Mouse (Mus musculus) layer of hippocampus, adult 2 months (tissue): ENCODE data around the gene Card6. TPM values are rescaled to one million over a fixed set of nuclear protein-coding genes. Genes with fewer than 3 reads are reported as not detected.

Source experiments
- DNase-seq, 2 experiments: peaks; one replicate each; pipeline ENCODE4 v3.0.0; 2022; ENCODE audit warnings: low spot score in 2 of 2
- H3K27ac ChIP-seq: fragments of 200-600 bp; 2 replicates; pipeline ENCODE4 v1.8.1; 2022
- H3K4me3 ChIP-seq: fragments of 200-600 bp; 2 replicates; pipeline ENCODE4 v1.8.1; 2022; ENCODE audit warnings: mild to moderate bottlenecking
- CTCF ChIP-seq: fragments of 200-600 bp; conservative IDR thresholded peaks from 2 replicates; pipeline ENCODE4 v1.8.1; 2022; ENCODE audit warnings: antibody characterized with exemption, mild to moderate bottlenecking, moderate library complexity
- total RNA-seq, 2 experiments: library from RNA; stranded (reverse); gene quantifications; 2 replicates each; pipeline ENCODE4 v1.2.3; 2021

Card6 gene
- total RNA-seq, 2 experiments from 2014 or later = 5.8 to 6.6 TPM

- DNase-seq = no peak
- H3K27ac ChIP-seq = no peak overlapping the region
- TF ChIP-seq CTCF = no peak
Measured at GRCm38 (mm10) chr15:5126456-5126855, 18.1 kb upstream of the Card6 start.

GRCm38 (mm10) chr15:5121535-5122313, 13.4 kb upstream of the Card6 start:
- Histone ChIP-seq H3K27ac (no peak overlapping the region), H3K4me3 (no peak overlapping the region)
- TF ChIP-seq CTCF = no peak
- no peak for DNase-seq

More at GRCm38 (mm10) chr15:5126456-5126855, 18.1 kb upstream of the Card6 start:
- H3K4me3 ChIP-seq = no peak overlapping the region

GRCm38 (mm10) chr15:5119707-5120106, 11.4 kb upstream of the Card6 start:
- H3K27ac ChIP-seq = no peak overlapping the region
- no peak overlapping the region for H3K4me3 ChIP-seq
- TF ChIP-seq CTCF = peak; percentile 68
- no peak for DNase-seq

- no peak overlapping the region for H3K4me3 ChIP-seq
- TF ChIP-seq CTCF = no peak
- H3K27ac ChIP-seq = no peak overlapping the region
- no peak for DNase-seq
Measured at GRCm38 (mm10) chr15:5119192-5119591, 10.9 kb upstream of the Card6 start.

GRCm38 (mm10) chr15:5118626-5119025, 10.3 kb upstream of the Card6 start:
- no peak overlapping the region for H3K4me3 ChIP-seq
- no peak overlapping the region for H3K27ac ChIP-seq
- DNase-seq = no peak
- TF ChIP-seq CTCF = no peak

- peak overlapping the region; percentile 89 for H3K27ac ChIP-seq
- DNase-seq = no peak
- H3K4me3 ChIP-seq = peak overlapping the region; percentile 94
- no peak for TF ChIP-seq CTCF
Measured at GRCm38 (mm10) chr15:5117031-5117601, 8.8 kb upstream of the Card6 start.

GRCm38 (mm10) chr15:5116270-5117030, 8.1 kb upstream of the Card6 start, which contains the start of gene Rpl37:
Rpl37 (plus strand) TSS chr15:5116645.
- peak; percentile 98 to 99 for DNase-seq
- Histone ChIP-seq H3K4me3 (peak within 1 kb of the TSS; percentile 94), H3K27ac (peak within 1 kb of the TSS; percentile 95)
- TF ChIP-seq CTCF = peak; percentile 86

- no peak for DNase-seq
- peak overlapping the region; percentile 94; the same call in 1 of the 2 replicates for H3K4me3 ChIP-seq
- TF ChIP-seq CTCF = no peak
- peak overlapping the region; percentile 95 for H3K27ac ChIP-seq
Measured at GRCm38 (mm10) chr15:5115173-5115572, 6.8 kb upstream of the Card6 start.

- DNase-seq = no peak
- no peak overlapping the region for H3K4me3 ChIP-seq
- H3K27ac ChIP-seq = no peak overlapping the region
- no peak for TF ChIP-seq CTCF
Measured at GRCm38 (mm10) chr15:5112651-5113050, 4.3 kb upstream of the Card6 start.

- TF ChIP-seq CTCF = no peak
- H3K4me3 ChIP-seq = no peak overlapping the region; the same call in 1 of the 2 replicates
- no peak for DNase-seq
- peak overlapping the region; percentile 72; the same call in 1 of the 2 replicates for H3K27ac ChIP-seq
Measured at GRCm38 (mm10) chr15:5108655-5109040, 309 bp upstream of the Card6 start.

- DNase-seq = no peak
- Histone ChIP-seq H3K4me3 (no peak overlapping the region), H3K27ac (peak overlapping the region; percentile 24; the same call in 1 of the 2 replicates)
- TF ChIP-seq CTCF = peak; percentile 87
Measured at GRCm38 (mm10) chr15:5106293-5106692, 2.0 kb downstream of the Card6 start.

- TF ChIP-seq CTCF = no peak
- Histone ChIP-seq H3K27ac (peak overlapping the region; percentile 24; the same call in 1 of the 2 replicates), H3K4me3 (no peak overlapping the region)
- DNase-seq = no peak
Measured at GRCm38 (mm10) chr15:5105891-5106290, 2.4 kb downstream of the Card6 start.

- peak in 1 of 2 experiments; percentile 57 for DNase-seq
- H3K4me3 ChIP-seq = no peak overlapping the region
- peak overlapping the region; percentile 72; the same call in 1 of the 2 replicates for H3K27ac ChIP-seq
- peak; percentile 58 for TF ChIP-seq CTCF
Measured at GRCm38 (mm10) chr15:5102312-5102711, 6.0 kb downstream of the Card6 start.
